Mouse (Mus musculus) thymus, postnatal 25 days (tissue): ENCODE results near the gene Camta1.
"Not testable (repeated sequence)": the region's sequence is repeated elsewhere in the genome, so short reads cannot be mapped to it uniquely, and the experiment has no call there.

Experiments
- DNase-seq: peaks from one replicate; pipeline ENCODE4 v3.0.0; 2022

The Camta1 gene

DNA sequence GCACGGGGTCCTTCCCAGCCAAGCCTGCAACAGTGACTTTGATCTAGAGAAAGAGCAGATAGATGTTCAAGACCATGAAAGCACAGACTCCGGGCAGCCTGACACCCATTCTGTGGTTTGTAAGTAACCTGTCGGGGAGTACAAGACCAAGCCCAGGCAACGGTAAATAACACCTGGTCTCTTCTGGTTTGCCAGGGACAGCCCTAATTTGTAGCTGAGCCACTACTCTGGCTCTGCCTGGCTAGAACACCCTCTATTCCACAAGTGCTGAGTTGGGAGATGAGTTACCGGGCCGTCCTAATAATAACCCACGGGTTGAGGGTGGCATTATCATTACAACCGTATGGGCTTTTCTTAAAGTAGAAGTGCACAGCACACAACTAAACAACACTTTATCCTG, 954.6 kb downstream of the Camta1 start:
- DNase-seq, result no peak

DNA sequence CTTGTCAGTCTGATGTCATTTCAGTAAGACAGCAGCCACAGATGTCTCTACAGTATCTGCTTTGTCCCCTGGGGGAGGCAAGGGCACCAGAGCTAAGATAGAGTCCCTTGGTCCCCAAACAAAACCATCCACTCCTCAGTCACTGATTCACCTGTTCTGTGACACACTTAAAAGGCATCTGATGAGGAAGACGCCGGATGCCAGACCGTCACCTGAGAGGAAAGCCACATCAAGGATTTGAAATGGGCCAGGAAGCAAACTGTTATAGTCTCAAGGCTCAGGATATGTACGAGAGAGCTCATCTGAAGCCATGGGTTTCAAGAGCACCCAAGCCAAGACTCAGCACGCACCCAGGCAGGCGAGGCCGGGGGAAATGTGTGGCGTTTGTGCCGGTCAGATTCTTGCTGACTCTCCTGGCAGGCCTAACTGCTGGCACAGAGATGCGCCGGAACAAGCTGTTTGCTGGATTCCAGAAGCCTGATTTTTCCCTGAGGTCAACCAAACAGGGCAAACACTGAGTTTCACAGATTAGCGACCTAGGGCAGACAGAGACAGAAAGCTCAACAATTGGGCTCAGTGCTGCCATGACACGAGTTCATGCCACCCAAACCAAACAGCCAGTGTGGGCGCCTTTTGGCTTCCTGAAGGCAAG, 958.5 kb downstream of the Camta1 start:
- no peak for DNase-seq

DNA sequence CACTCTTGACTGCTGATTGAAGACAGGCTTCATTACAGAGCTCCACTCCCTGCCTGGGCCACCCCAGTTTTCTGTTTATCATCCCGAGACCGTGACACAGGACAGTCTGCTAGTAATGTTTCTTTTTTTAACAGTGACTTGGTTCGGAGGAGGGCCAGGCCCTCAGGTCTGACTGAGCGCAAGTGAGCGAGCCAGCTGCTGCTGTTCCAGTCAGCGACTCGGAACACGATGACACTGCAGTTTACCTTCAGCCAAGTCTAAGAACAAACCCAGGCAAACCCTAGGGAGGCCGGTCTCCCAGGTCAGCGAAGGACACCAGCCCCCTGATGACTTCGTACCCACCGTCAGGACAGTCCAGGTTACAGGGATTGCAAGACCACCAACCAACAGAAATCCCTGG, 959.6 kb downstream of the Camta1 start:
- DNase-seq, result no peak

DNA sequence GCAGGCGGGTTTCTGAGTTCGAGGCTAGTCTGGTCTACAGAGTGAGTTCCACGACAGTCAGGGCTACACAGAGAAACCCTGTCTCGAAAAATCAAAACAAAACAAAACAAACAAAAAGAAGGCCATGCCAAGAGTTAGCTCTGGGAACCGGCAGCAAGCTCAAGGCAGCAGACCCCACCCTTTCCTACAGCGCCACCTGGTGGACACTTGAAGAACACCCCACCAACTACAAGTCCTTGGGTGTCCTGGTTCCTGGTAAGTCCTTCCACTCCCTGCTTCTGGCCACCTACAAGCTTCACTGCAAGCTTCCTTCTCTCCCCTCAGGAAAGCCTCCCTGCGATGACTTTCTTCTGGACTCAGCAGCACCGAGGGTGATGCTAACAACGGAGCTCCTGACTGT, 960.0 kb downstream of the Camta1 start:
- DNase-seq, result peak; percentile 80

DNA sequence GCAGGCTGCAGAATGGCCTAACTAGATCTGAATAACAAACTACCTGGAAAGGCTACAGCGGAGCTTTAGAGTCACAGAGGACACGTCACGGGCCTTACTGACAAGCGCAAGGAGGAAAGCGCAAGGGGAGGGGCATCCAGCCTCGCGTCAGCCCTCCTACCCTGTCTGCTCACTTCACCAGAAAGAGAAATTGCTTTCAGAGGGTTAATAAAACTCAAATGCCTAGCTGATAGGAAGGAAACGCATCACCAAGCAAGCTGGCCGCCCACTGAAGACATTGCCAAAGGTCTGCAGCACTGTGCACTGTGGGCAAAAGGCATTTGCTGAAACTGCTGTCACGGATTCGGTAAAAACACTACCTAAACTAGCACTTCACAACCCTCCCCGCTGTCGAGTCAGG, 961.2 kb downstream of the Camta1 start:
- DNase-seq, result no peak

DNA sequence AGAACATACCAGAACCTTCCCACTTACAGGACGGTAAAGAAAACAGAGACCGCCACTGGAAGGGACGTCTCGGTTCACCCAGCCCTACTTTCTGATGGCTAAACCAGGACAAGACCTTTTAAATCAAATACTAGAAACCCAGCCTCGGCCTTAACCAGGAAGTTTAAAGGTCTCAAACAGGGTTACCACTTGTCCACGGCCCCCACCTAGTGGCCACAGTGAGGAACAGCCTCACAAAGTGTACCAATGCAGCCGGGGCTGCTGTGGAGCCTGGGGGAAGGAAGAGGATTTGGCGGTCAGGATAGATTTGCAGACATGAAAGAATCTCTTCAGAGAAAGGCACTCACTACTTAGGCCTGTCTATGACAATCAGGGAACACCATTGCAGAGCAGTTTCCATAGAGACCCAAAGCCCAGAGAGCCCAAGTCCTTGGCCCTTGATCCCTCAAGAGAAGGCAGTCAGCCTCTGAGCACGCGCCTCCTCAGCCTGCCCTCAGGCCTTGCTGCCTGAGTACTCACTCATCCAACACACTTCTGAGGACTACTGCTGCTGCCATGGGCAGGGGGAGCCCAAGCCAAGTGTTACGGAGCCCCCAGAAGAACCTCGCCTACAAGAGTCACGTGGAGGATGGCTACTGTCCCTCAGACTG, 962.8 kb downstream of the Camta1 start:
- DNase-seq, result peak; percentile 85

DNA sequence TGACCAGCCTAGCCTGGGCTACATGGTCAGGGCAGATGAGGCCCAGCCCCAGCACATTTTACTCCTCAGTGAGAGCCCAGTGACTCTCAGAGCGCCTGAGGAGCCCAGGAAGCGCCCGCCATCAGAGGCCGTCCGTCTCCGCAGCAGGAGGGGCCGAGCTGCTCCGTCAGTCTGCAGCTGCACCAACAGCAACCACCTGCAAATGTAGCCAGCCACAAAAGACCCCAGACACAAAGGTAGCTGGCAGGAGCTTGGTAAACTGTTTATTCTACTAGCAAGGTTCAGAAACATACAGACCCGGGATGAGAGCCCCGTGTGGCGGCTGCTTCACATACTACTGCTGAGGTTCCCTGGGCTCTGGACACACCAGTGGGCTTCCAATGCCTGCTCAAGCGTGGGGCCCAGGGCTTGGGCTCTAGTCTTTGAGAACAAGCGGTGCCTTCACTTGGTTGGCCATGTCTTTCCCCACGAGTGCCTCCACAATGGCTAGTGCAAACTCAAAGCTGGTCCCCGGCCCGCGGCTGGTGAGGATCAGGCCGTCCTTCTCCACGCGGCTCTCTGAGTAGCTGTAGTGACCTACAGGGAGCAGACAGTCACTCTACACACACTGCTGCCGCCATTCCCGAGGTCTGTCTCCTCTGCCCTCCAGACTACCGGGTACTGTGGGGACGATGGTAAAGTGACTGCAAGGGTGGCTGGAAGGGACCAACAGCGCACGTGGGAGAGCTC, 964.6 kb downstream of the Camta1 start:
- peak; percentile 73 for DNase-seq

DNA sequence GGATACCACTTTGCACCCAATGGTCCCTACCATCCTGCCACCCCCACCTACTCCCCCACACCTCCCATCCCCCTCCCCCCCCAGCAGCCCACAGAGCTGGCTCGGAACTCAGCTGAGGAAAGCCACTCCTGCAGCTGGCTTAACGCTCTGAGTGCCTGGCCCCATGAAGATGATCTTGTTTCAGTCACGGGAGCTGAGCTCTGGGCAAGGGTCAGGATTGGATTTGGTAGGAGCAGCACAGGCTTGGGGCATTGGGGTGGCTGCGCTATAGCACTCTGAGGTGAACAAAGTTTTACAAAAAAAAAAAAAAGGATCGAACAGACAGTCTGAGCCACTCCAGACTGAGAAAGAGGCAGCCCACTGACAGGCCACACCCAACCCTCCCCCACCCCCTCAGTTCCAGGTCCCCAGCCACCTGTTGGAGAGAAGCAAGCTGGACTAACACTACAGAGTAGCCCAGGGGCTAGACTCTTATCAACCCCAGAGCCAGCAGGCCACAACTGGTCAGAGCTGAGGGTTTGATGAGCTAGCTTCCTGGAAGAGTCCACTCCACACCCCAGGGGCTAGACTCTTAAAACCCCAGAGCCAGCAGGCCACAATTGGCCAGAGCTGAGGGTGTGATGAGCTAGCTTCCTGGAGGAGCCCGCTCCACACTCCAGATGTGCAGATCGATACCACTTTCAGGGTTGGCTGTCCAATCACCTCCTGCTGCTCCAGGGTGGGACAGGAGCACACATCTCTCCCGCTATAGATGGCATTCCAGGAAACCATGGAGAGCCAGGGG, 966.8 kb downstream of the Camta1 start:
- no peak for DNase-seq

DNA sequence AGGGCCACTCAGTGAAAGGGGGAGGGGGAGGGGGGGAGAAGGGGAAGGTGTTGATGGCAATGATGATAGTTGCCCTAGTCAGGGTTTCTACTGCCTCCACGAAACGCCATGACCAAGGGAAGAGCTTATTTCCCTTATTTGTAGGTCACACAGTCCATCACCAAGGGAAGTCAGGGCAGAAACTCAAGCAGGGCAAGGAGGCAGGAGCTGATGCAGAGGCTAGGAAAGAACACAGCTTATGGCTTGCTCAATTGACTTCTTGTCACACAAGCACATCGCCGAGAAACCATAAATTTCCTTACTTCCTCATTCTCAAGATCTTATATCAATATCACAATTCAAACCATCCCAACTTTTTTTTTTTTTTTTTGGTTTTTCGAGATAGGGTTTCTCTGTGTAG, 970.4 kb downstream of the Camta1 start:
- DNase-seq, result no peak

DNA sequence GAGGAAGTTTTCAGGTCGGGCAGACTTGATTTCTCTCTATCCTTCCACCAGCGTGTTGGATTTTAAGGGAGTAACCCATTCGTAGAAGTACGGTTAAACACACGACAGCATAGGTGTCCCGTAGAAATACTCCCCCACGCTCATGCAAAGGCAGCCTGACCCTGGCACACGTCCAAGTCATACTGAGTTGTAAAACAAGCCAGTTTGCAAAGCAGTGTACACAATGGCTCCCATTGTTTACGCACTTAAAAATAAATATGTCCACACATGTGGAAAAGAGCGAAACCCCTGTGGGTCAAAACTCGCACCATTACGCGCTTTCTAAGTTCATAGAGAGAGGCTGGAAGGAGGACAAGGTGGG, 971.7 kb downstream of the Camta1 start:
- DNase-seq, result no peak

DNA sequence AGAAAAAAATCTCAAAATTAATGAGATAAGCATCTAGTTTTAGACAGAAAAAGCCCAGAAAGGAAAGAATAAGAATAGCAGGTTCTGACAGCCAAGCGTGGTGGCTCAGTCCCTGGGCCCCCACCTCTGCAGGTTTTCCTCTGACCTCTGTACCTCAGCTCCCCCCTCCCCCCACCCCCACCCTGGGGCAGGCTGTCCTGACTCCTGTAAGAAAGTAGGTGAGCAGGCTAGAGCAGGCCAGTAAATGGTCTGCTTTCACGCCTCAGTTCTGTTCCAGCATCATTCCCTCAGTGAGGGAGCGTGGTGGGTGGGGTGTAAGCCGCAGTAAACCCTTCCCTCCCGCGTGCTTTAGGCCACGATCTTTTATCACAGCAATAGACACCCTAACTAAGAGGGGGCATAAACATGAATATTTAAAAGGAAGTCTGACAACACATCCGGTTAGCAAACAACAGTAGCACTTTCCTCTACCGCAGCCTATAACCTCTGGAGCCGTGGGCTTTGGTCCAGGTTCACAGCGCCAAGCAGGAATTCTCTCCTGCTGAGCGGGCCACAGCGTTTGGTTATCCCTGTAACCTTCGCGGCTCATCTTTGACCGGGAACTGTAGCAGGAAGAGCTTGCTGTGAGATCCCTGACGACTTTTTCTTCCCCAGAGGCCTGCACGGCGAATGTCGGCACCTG, 972.3 kb downstream of the Camta1 start:
- DNase-seq, result no peak

DNA sequence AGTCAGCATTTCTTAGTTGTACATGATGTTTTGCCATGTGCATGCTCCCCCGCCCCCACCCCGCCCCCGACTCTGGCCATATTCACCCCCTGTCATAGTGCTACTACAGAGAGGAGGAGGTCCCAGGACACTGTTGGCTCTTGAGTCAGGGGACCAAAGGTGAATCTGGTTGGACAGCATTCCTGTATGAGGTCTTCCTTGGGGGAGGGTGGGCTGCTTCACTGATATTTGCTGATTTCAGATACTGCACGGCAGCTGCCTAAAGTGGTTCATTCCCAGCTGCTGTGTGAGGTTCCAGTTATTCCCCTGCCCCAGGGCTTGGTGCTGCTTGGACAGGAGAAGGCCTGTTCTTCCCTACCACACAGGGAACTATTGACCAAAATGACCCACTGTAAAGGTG, 973.2 kb downstream of the Camta1 start:
- DNase-seq, result no peak

DNA sequence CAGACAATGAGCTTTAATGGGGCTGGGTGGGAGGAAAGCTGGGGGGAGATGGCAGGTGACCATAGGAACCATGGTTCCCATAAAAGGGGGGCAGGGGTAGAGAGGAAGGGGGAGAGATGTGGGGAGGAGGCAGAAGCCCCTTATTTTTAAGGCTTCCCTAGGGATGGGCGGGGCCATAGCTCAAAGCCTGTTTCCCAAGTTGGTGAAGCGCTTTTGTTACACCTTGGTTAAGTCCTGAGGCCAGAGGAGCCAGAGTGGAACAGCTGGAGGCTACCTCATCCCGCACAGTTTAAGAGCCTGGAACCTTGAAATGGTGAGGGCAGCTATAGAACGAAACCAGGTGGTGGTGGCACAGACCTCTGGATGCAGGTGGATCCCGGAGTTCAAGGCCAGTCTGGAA, 973.8 kb downstream of the Camta1 start:
- no peak for DNase-seq

DNA sequence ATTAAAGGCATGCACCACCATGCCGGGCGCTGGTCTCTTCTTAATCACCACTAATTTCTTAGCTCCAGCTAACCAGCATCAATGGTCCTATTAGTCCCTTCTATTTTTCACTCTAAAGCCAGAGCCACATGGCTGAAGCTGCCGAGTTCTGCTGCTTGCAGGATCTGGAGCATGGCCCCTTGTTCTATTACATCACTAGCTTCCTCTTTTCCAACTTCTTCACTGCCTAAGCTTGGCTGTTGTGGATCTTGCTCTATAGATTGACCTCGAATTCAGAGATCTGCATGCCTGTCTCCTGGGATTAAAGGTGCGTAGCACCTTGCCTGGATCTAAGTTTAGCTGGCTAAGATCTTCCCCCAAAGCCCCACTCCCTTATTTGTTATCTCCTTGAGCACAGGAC, 979.0 kb downstream of the Camta1 start:
- DNase-seq, result no peak

DNA sequence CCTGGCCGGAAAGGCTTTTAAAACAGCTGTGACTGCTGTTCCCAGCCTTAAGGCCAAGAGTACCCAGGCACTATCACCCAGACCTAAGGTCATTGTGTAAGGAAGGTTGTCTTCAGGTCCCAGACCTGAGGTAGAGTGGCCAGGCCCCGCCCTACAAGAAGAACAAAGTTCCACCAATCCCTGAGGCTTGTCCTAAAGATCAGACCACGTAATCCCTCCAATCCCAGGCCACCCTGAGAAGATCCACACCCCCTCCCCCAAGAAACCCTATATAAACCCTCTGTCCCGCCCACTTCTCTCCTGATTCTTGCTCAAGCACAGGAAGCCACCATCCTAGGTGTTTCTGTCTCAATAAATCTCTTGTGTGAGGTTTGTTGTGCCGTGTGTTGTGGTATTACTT, 981.3 kb downstream of the Camta1 start:
- no peak for DNase-seq

DNA sequence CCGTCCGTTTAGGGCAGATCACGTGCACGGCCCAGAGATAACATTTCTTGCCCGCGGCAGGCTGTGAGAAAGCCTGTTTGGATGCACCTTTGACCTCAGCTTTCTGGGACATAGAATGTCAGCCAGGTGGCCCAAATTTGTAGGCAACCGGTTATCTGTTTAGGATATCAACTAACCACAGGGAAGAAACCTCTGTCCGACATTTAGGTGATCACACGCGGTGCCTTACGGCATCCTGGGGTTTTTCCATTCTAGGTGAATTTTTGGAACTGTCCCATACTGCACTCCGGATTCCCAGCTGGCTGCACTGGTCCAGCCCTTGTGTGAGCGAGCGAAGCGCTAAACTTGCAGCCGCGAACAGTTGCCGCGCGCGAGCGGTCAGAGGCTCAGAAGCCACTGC, 982.0 kb downstream of the Camta1 start:
- DNase-seq, result no peak

DNA sequence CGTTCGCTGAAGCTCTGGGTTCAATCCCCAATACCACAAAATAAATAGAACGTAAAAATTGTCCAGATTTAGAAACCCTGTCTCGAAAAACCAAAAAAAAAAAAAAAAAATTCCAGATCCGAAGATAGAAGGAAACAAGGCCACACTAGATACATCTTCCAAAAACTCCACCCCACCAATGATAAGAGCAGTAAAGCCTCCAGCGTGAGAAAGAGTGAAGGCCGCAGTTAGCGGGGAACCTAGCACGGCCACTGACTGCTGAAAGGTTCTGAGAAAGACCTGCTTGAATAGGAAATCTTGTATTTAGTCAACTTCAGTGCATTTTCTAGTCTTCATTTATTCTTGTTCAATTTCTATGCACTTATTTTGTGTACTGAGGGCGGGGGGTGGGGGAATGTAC, 986.3 kb downstream of the Camta1 start:
- no peak for DNase-seq

DNA sequence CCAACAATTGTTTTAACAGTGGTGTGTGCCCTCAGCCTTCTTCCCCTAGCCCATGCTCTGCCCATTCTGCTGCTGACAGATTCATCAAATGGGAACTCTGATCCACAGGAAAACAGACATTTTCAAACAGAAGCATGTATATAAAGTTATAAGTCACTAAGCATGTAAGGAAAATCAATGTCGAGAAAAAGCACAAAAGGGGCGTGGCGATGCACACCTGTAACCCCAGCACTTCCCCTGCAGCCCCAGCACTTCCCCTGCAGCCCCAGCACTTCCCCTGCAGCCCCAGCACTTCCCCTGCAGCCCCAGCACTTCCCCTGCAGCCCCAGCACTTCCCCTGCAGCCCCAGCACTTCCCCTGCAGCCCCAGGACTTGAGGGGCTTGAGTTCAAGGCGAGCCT, 987.3 kb downstream of the Camta1 start:
- DNase-seq, result not testable (repeated sequence)

DNA sequence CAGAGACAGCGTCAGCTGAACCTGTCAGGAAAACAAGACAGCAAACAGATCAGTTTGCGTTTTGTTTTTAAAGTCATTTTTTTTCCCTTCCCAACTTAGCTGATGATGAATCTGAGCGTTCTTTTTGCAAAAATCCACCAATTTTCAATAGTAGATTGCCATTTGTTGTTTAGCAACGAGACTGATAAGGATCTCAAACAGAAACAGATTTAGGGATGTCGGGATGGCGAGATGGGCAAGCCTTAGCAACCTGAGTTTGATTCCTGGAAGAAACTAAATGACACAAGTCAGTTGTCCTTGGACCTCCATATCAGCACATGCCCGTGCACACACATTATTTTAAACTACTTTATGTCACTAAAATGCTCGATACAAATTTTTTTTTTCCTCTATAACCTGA, 989.0 kb downstream of the Camta1 start:
- DNase-seq, result no peak

DNA sequence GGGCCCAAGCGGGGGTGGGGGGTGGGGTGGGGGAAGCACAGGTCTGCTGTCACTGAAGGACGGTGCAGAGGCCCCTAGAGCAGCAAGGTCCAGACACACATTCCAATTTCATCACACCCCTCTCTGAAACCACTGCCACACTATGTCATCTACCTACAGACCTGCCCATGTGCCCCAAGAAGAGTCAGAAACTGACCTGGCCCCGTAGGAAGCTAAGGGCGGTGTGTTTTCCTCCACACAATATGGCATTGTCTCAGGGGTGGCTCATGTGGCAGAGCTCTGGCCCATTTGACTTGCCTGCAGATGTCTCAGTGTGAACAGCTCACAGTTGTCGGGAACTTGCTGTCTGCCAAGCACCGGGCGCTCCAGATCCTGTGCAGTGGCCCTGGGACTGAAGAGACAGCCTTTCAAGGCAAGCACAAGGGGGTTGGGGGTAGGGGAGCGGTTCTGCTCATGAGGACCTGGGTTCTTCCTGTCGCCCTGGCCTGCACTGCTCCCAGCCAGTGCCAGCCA, 989.5 kb downstream of the Camta1 start:
- no peak for DNase-seq

DNA sequence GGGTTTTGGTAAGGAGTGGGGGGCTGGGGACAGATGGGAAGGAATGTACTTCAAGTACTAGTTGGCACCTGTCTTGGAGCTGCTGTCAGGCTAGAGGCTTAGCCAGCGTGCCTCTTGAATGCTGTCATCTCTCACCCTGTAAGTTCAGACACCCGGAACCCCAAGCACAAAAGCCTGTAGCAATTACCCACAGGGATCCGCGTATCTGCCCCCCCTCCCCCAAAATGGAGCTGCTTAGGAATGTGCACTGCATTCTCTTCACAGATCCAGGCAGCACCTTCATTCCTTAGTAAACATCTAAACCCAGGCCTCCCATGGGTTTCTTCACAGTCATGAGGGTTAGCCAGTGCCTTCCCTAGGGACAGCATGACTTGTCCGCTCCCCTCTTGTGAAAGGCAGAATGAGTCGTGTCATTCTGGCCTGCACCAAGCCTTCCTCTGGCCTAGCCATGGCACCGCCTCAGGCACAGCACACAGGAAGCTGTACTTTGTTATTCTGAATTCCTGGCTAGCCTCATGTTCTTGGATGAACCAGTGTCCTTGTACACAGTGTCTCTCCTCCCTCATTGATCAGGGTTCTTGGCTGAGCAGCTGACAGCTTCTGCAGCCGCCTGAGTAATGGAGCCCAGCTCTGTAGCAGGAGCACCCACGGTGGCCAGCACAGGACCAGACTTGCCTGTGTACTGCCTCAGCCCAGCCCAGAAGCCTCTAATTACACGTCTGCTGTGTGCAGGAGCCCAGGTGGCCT, 990.1 kb downstream of the Camta1 start:
- DNase-seq, result no peak

DNA sequence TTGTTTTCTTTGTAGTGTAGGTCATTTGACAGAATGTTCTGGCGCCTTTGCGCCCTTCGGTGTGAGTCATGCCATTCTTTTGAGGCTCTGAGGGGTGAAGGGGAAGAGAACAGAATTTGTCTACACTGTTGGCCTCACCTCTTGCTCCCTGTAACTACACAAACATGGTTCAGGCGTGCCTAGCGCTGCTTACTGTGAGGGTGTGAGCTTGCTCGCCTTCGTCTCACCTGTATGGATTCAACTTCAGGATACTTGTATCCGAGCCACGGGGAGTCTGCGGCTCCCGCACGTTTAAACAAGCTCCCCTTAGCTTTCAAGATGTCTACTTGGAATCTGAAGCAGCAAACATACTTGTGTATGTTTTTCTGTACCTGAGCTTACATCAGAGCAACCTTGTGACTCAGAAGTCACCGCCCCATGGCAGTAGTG, 990.7 kb downstream of the Camta1 start:
- DNase-seq, result no peak
